Mouse (Mus musculus): ENCODE data around the gene Akip1. TPM values are rescaled to one million over a fixed set of nuclear protein-coding genes. Genes with fewer than 3 reads are reported as not detected.

The Akip1 gene
- polyA plus RNA-seq, 1 experiment = 10.3 TPM

- Histone ChIP-seq H3K9me3 (ENCODE audit: control insufficient read depth, low read length) (no peaks in the 10 kb centered on the region), H3K36me3 (ENCODE audit: control insufficient read depth) (peaks cover 29% of the 10 kb centered on the region), H3K4me1 (ENCODE audit: control insufficient read depth) (peaks cover 58% of the 10 kb centered on the region), H3K4me3 (replicated peaks) (peak overlapping the region; percentile 79), H3K27me3 (ENCODE audit: control insufficient read depth) (no peaks in the 10 kb centered on the region)
- TF ChIP-seq GATA1 (IDR thresholded peaks at IDR 0.05; ENCODE audit: low read length) (no peak), TAL1 (IDR thresholded peaks at IDR 0.05; ENCODE audit: low read length) (no peak)
Observed at GRCm38 (mm10) chr7:109751427-109752007, 48.0 kb downstream of the Akip1 start.

- Histone ChIP-seq H3K9me3 (ENCODE audit: control insufficient read depth, low read length) (no peaks in the 10 kb centered on the region), H3K4me1 (ENCODE audit: control insufficient read depth) (peaks cover 57% of the 10 kb centered on the region)
- TF ChIP-seq TAL1 (IDR thresholded peaks at IDR 0.05; ENCODE audit: low read length) = no peak
- TF ChIP-seq GATA1 (IDR thresholded peaks at IDR 0.05; ENCODE audit: low read length) = no peak
Observed at GRCm38 (mm10) chr7:109752008-109752925, 48.8 kb downstream of the Akip1 start, which contains the start of gene Tmem9b. TSS of gene Tmem9b (minus strand) at chr7:109752875.

GRCm38 (mm10) chr7:109754034-109754433, 50.5 kb downstream of the Akip1 start:
- Histone ChIP-seq H3K4me1 (ENCODE audit: control insufficient read depth) (peaks cover 52% of the 10 kb centered on the region), H3K27me3 (ENCODE audit: control insufficient read depth) (no peaks in the 10 kb centered on the region)

More at GRCm38 (mm10) chr7:109752008-109752925, 48.8 kb downstream of the Akip1 start, which contains the start of gene Tmem9b:
- H3K4me3 ChIP-seq (replicated peaks) = peak within 1 kb of the TSS; percentile 79
- H3K27me3 ChIP-seq (ENCODE audit: control insufficient read depth) = no peaks in the 10 kb centered on the region
- peaks cover 22% of the 10 kb centered on the region for H3K36me3 ChIP-seq (ENCODE audit: control insufficient read depth)

GRCm38 (mm10) chr7:109756291-109756690, 52.8 kb downstream of the Akip1 start:
- H3K4me3 ChIP-seq (replicated peaks) = no peak overlapping the region
- no peaks in the 10 kb centered on the region for H3K27me3 ChIP-seq (ENCODE audit: control insufficient read depth)
- H3K4me1 ChIP-seq (ENCODE audit: control insufficient read depth) = peaks cover 38% of the 10 kb centered on the region
- H3K36me3 ChIP-seq (ENCODE audit: control insufficient read depth) = no peaks in the 10 kb centered on the region
- H3K9me3 ChIP-seq (ENCODE audit: control insufficient read depth, low read length) = no peaks in the 10 kb centered on the region
- TF ChIP-seq GATA1 (IDR thresholded peaks at IDR 0.05; ENCODE audit: low read length) (no peak), TAL1 (IDR thresholded peaks at IDR 0.05; ENCODE audit: low read length) (no peak)

More at GRCm38 (mm10) chr7:109754034-109754433, 50.5 kb downstream of the Akip1 start:
- Histone ChIP-seq H3K36me3 (ENCODE audit: control insufficient read depth) (peaks cover 7% of the 10 kb centered on the region), H3K4me3 (replicated peaks) (no peak overlapping the region), H3K9me3 (ENCODE audit: control insufficient read depth, low read length) (no peaks in the 10 kb centered on the region)
- no peak for TF ChIP-seq TAL1 (IDR thresholded peaks at IDR 0.05; ENCODE audit: low read length)
- no peak for TF ChIP-seq GATA1 (IDR thresholded peaks at IDR 0.05; ENCODE audit: low read length)

Other genes with a start within 250 kb of the Akip1 start
- not detected in 2 replicates for gene Trim66, start 195.6 kb upstream of the Akip1 start, polyA plus RNA-seq (2012)
- 866 and 1,006 TPM in 2 replicates for gene Rpl27a, start 184.5 kb upstream of the Akip1 start, polyA plus RNA-seq (2012)
- gene St5, start 85 bp upstream of the Akip1 start, polyA plus RNA-seq (2012) = 1.1 and 1.3 TPM in 2 replicates
- not detected in 2 replicates for gene BC051019, start 20.2 kb downstream of the Akip1 start, polyA plus RNA-seq (2012)
- 0.11 and 0.28 TPM in 2 replicates for gene Ascl3, start 28.0 kb downstream of the Akip1 start, polyA plus RNA-seq (2012)
- 0.19 and 0.51 TPM in 2 replicates for gene Tmem9b, start 49.2 kb downstream of the Akip1 start, polyA plus RNA-seq (2012)
- 0.05 and 0.48 TPM in 2 replicates for gene Nrip3, start 78.3 kb downstream of the Akip1 start, polyA plus RNA-seq (2012)
- gene Scube2, start 162.0 kb downstream of the Akip1 start, polyA plus RNA-seq (2012) = not detected in 2 replicates